Mouse (Mus musculus) heart, postnatal 0 days (tissue): ENCODE data around the gene Nr1d2. TPM values are rescaled to one million over a fixed set of nuclear protein-coding genes. Genes with fewer than 3 reads are reported as not detected.
A peak's percentile ranks its signal among the peaks of the same experiment; 100 is the strongest.
"Not testable (repeated sequence)": the region's sequence is repeated elsewhere in the genome, so short reads cannot be mapped to it uniquely, and the experiment has no call there.

Source experiments
- ATAC-seq: fragments of 200-750 bp; cut with Nextera tagmentation; 2 replicates; pipeline ENCODE4 v1.8.0; 2017; ENCODE audit warnings: low read depth, moderate number of reproducible peaks, moderate library complexity; ENCODE audit not compliant: insufficient read depth
- DNase-seq: peaks from one replicate; pipeline ENCODE4 v3.0.0-alpha.2; 2016; ENCODE audit warnings: low spot score
- H3K27ac ChIP-seq: fragments of 300-500 bp; sonication (generic); 2 replicates; pipeline ENCODE4 v1.5.1; 2014; ENCODE audit warnings: low read depth, mild to moderate bottlenecking
- H3K27me3 ChIP-seq: fragments of 300-500 bp; sonication (generic); 2 replicates; pipeline ENCODE4 v1.6.1; 2014; ENCODE audit warnings: low read length, mixed read lengths; ENCODE audit not compliant: control insufficient read depth, insufficient read depth
- H3K36me3 ChIP-seq: fragments of 300-500 bp; sonication (generic); replicated peaks from 2 replicates; pipeline ENCODE4 v1.6.1; 2014; ENCODE audit warnings: low read length, mixed read lengths; ENCODE audit not compliant: control insufficient read depth, insufficient read depth
- H3K4me1 ChIP-seq: fragments of 300-500 bp; sonication (generic); 2 replicates; pipeline ENCODE4 v1.6.1; 2014; ENCODE audit warnings: antibody characterized with exemption; ENCODE audit not compliant: control insufficient read depth, insufficient read depth
- H3K4me2 ChIP-seq: fragments of 300-500 bp; sonication (generic); 2 replicates; pipeline ENCODE4 v1.6.1; 2014; ENCODE audit warnings: low read depth, mild to moderate bottlenecking, low read length, moderate library complexity
- H3K4me3 ChIP-seq: fragments of 300-500 bp; sonication (generic); 2 replicates; pipeline ENCODE4 v1.5.1; 2014; ENCODE audit warnings: low read depth, low read length
- H3K9ac ChIP-seq: fragments of 300-500 bp; sonication (generic); replicated peaks from 2 replicates; pipeline ENCODE4 v1.6.1; 2014; ENCODE audit warnings: low read depth, low read length, mixed read lengths
- H3K9me3 ChIP-seq: fragments of 300-500 bp; sonication (generic); replicated peaks from 2 replicates; pipeline ENCODE4 v1.6.1; 2016; ENCODE audit warnings: low read length; ENCODE audit not compliant: control insufficient read depth
- CTCF ChIP-seq: IDR thresholded peaks from 2 replicates; pipeline ENCODE4 v1.5.1; 2016; ENCODE audit warnings: antibody characterized with exemption, control low read depth, low read depth
- EP300 ChIP-seq: IDR thresholded peaks from 2 replicates; pipeline ENCODE4 v1.6.1; 2016; ENCODE audit warnings: antibody characterized with exemption, low read depth
- WGBS: fragments of 180-500 bp; shearing (Covaris S2); extraction: QIAGEN DNeasy Blood & Tissue Kit; methylation state at CpG from one replicate; pipeline ENCODE4 v1.1.7; 2014; 5-methylcytosine and 5-hydroxymethylcytosine counted together
- polyA plus RNA-seq: library from polyadenylated mRNA; unstranded; fragments of >200 nt; fragmentation: Nextera tagmentation; extraction: Ambion mirVana; gene quantifications from 2 replicates; pipeline ENCODE4 v1.2.1, GENCODE M21; 2015
- total RNA-seq: library from RNA; depleted of rRNA; stranded (reverse); fragments of >200 nt; gene quantifications from 2 replicates; pipeline ENCODE4 v1.2.3, GENCODE M21; 2014; ENCODE audit warnings: low replicate concordance

Nr1d2 gene
- total and polyA plus RNA-seq, 2 experiments from 2014 or later = 23.5 to 30.9 TPM

DNA sequence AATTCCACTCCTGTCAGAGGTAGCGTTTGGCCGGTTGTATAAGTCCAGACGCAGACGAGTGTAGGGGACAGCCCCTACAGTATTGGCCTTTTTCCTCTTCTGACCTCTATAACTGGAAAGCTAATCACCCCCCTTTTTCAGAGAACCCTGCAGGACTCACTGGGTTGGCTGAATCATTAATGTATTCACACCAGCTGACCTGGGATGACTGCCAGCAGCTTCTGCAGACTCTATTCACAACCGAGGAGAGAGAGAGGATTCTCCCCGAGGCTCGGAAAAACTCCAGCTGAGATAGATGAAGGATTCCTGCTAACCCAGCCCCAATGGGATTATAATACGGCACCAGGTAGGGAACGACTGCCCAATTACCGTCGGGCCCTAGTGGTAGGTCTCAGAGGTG lies 12.7 kb downstream of the Nr1d2 start:
- not testable (repeated sequence) for H3K9me3 ChIP-seq, H3K27me3 ChIP-seq, H3K27ac ChIP-seq, DNase-seq, H3K4me3 ChIP-seq, H3K9ac ChIP-seq, H3K4me1 ChIP-seq, ATAC-seq, H3K36me3 ChIP-seq
- peak overlapping the region; percentile 30 for H3K4me2 ChIP-seq
- 49% methylated on average over 11 of the region's 11 CpGs for WGBS

DNA sequence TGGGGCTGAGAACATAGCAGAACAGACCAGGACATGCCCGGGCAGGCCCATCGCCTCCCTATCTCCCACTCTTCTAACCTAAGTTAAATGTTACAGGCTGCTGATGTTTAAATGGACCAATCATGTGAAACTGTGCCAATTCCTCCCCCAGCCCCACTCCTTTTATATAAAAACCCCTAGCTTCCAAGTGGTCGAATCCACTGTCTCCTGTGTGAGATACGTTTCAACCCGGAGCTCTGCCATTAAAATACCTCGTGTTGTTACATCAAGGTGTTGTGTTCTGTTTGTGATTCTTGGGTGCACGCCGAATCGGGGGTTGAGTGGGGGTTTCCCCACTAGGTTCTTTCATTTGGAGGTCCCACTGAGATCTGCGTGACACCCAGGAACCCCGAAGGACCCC lies 13.5 kb downstream of the Nr1d2 start:
- H3K4me3 ChIP-seq, ATAC-seq, H3K9ac ChIP-seq, H3K4me1 ChIP-seq, H3K27ac ChIP-seq, DNase-seq, H3K27me3 ChIP-seq, H3K4me2 ChIP-seq, H3K9me3 ChIP-seq, H3K36me3 ChIP-seq: not testable (repeated sequence)
- whole genome bisulfite sequencing = 92% methylated on average over 11 of the region's 11 CpGs

DNA sequence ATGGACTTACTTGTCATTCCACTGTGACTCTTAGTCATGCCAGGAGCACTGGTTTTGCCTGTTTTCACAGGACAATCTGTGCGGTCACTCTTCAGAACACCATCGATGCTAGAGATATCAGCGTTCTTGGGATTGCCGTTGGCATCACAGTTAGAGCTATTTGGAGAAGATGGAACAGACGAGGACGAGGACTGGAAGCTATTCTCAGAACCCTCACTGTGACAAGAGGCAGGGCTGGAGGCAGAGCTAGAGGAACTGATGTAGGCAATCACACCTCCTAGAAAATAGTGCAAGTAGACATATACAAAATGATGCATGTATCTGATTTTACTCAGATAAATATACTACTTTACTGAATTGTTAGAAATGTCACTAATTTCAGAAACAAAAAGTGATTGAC lies 16.9 kb downstream of the Nr1d2 start:
- WGBS = 66% methylated on average over 6 of the region's 6 CpGs
- no peaks in the 10 kb centered on the region for H3K27me3 ChIP-seq
- no peak overlapping the region for H3K27ac ChIP-seq
- H3K4me2 ChIP-seq = no peak overlapping the region
- H3K4me3 ChIP-seq = no peak overlapping the region
- DNase-seq = no peak
- H3K36me3 ChIP-seq = no peaks in the 10 kb centered on the region
- 0 out of 2 replicates have a peak, but pooled peaks cover 9% of the 10 kb centered on the region for H3K4me1 ChIP-seq
- H3K9me3 ChIP-seq = no peaks in the 10 kb centered on the region
- H3K9ac ChIP-seq = no peak overlapping the region
- ATAC-seq = no peak
- no peak for TF ChIP-seq EP300
- no peak for TF ChIP-seq CTCF

DNA sequence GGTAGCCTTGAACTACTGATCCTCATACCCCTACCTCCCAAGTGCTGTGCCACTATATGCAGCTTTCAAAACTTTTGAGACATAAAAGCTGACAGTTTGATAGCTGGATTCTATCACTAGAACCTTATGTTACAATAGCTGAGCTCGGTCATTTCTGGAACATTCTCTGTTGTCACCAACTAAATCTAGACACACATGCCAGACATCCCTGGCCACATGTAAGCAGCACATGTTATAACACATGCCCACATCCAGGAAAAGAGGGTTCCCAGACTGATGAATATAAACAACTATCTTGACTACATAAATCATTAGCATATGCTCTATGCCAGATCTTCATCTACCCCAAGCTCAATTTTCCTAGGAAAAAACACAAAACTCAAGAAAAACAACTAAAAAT lies 21.8 kb downstream of the Nr1d2 start:
- no peak for TF ChIP-seq CTCF
- no peak for TF ChIP-seq EP300
- peaks cover 15% of the 10 kb centered on the region; the same call in 1 of the 2 replicates for H3K36me3 ChIP-seq
- WGBS = 50% methylated on average over 1 of the region's 1 CpGs

DNA sequence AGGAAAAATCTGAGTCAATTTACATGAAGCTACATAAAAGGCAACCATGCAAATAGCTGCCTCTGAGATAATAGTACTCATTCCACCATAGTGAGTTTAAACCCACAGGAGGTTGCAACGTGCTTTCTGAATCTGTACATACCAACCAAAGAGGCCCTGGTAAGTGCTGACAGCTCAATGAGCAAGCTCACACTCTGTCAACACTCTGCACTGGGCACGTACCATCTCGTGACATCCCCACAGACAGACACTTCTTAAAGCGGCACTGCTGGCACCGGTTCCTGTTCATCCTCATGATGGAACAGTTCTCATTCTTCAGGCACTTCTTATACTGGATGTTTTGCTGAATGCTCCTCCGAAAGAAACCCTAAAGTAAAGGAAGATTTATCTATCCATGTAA lies 22.5 kb downstream of the Nr1d2 start:
- peak; percentile 78 for ATAC-seq
- H3K27me3 ChIP-seq = no peaks in the 10 kb centered on the region
- no peak overlapping the region for H3K4me3 ChIP-seq
- 0 out of 2 replicates have a peak, but pooled peaks cover 3% of the 10 kb centered on the region for H3K4me1 ChIP-seq
- H3K4me2 ChIP-seq = no peak overlapping the region
- H3K9me3 ChIP-seq = no peaks in the 10 kb centered on the region
- no peak overlapping the region for H3K9ac ChIP-seq
- H3K27ac ChIP-seq = no peak overlapping the region
- peak; percentile 27 for DNase-seq
- 41% methylated on average over 6 of the region's 6 CpGs for WGBS
- H3K36me3 ChIP-seq = peaks cover 18% of the 10 kb centered on the region
- TF ChIP-seq CTCF (no peak), EP300 (no peak)

More for the DNA sequence above, 21.8 kb downstream of the Nr1d2 start:
- Histone ChIP-seq H3K9ac (no peak overlapping the region), H3K4me3 (no peak overlapping the region), H3K27me3 (no peaks in the 10 kb centered on the region), H3K9me3 (no peaks in the 10 kb centered on the region), H3K4me2 (no peak overlapping the region), H3K27ac (no peak overlapping the region), H3K4me1 (0 out of 2 replicates have a peak, but pooled peaks cover 3% of the 10 kb centered on the region)
- no peak for ATAC-seq
- no peak for DNase-seq

DNA sequence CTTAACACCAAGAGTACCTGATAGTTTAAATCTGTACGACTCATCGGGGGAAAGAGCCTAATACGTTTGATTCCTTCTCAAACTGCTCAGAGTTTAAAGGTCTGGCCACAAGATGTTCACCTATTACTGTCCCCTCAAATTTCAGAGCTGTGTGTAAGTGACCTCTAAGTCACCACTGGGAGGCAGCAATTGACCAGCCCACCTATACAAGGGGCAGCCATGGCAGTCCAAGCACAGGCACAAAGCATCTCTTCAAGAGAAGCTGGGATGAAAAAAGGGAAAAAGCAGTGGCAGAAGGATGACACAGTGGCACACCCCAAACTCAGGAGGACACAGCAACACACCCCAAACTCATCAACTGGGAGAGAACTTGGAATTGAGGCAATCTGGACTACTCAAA lies 28.1 kb downstream of the Nr1d2 start:
- no peak overlapping the region for H3K9ac ChIP-seq
- no peaks in the 10 kb centered on the region for H3K27me3 ChIP-seq
- peak; percentile 59 for DNase-seq
- no peak for TF ChIP-seq EP300
- peak; percentile 77 for TF ChIP-seq CTCF
- H3K4me2 ChIP-seq = no peak overlapping the region
- 65% methylated on average over 3 of the region's 3 CpGs for WGBS
- peaks cover 28% of the 10 kb centered on the region for H3K36me3 ChIP-seq
- no peak overlapping the region for H3K27ac ChIP-seq
- H3K4me3 ChIP-seq = no peak overlapping the region
- H3K9me3 ChIP-seq = no peaks in the 10 kb centered on the region
- peak; percentile 81 for ATAC-seq
- no peaks in the 10 kb centered on the region for H3K4me1 ChIP-seq

DNA sequence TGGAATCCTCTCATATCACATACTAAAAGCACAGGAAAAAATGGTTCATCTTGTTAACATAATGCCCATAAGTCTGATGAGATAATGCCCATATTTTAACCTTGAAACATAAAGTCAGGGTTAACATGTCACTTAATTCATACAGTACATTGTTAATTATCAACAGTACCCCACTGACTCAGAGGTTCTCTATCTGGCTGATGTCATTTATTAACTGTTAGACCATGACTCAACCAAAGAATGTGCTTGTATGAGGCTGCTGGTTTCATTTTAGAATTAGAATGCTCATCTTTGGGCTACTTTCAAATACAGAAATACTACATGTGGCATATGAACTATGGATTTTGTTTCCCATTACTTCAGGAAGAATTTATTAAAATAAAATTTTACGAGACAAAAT lies 34.6 kb downstream of the Nr1d2 start:
- DNase-seq, H3K4me2 ChIP-seq, ATAC-seq, H3K4me3 ChIP-seq, H3K9ac ChIP-seq, H3K27me3 ChIP-seq, H3K27ac ChIP-seq, H3K9me3 ChIP-seq, H3K4me1 ChIP-seq: not testable (repeated sequence)
- peaks cover 11% of the 10 kb centered on the region; the same call in 1 of the 2 replicates for H3K36me3 ChIP-seq
- WGBS = 81% methylated on average over 1 of the region's 1 CpGs
